Mouse (Mus musculus) retina, embryonic 14.5 days (tissue): ENCODE data around the gene Nrg4.

Experiments used
- DNase-seq: peaks from one replicate; pipeline ENCODE4 v3.0.0-alpha.2; 2015; ENCODE audit warnings: low spot score

Nrg4 gene

DNA sequence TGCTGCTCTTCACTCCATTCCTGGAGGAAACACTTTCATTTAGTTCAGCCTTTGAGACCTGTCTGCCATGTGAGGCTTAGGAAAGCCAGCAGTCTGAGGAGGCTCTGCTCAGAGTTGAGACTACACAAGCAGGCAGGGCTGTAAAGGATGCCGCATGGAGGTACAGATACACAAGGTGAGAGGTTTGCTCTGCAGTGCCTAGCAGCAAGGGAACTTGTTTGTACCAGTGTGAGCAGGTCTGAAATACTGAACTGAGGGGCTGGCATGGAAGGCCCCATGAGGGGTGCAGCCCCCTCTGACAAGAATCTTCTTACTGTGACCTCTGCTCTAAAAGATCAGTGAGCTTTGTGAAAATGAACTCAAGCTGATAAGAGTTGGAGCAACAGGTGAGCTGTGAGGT, 113.2 kb downstream of the Nrg4 start:
- DNase-seq, result no peak

- DNase-seq, result no peak
Measured at GRCm38 (mm10) chr9:55211611-55212010, 115.0 kb downstream of the Nrg4 start.

DNA sequence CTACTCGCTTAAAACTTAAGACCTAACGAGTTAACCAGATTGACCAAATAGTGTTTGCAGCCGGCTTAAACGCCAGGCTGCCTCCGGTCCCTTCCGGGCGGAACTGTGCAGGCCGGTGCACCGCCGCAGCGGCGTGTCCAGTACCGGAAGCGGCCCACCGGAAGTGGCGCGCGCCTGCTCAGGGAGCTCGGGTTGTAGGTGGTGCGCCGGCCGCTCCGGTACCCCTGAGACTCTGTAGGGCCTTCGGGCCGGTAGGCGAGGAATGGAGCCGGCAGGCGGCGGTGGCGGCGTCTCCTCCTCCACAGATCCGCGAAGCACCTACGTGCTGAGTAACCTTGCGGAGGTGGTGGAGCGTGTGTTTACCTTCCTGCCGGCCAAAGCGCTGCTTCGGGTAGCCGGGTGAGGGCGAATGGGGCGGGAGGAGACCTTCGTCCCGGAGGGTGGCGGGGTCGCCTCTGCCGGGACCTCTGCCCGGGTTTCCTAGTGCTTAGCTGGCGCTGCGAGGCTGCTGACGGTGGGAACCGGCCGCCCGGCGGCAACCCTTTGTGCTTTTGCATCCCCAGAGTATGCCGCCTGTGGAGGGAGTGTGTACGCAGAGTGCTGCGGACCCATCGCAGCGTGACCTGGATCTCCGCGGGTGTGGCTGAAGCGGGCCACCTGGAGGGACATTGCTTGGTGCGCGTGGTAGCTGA, 117.7 kb downstream of the Nrg4 start, which contains the start of gene Fbxo22:
Gene Fbxo22, plus strand, starts transcription at position 136 of the 692 bp plus-strand sequence.
- peak; percentile 90 for DNase-seq

GRCm38 (mm10) chr9:55208458-55208789, 118.2 kb downstream of the Nrg4 start:
- DNase-seq, result no peak

GRCm38 (mm10) chr9:55199348-55199747, 127.3 kb downstream of the Nrg4 start:
- DNase-seq, result peak; percentile 36

DNA sequence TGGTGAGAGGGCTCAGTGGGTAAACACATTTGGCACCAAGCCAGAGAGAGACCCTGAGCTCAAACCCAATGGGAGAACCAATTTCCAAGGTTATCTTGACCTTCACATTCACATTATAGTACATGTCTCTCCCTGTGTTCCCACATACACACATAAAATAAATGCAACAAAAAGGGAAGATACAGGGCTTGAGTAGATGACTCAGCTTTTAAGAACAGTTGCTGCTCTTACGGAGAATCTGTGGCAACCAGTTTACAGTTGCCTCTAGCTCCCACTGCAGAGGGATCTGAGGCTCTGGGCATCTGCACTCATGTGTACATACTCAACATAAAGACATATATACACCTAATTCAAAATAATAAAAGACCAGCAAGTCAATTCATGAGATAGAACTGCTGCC, 128.4 kb downstream of the Nrg4 start:
- no peak for DNase-seq

- no peak for DNase-seq
Measured at GRCm38 (mm10) chr9:55195876-55196275, 130.8 kb downstream of the Nrg4 start.

GRCm38 (mm10) chr9:55174235-55174634, 152.4 kb downstream of the Nrg4 start:
- no peak for DNase-seq

DNA sequence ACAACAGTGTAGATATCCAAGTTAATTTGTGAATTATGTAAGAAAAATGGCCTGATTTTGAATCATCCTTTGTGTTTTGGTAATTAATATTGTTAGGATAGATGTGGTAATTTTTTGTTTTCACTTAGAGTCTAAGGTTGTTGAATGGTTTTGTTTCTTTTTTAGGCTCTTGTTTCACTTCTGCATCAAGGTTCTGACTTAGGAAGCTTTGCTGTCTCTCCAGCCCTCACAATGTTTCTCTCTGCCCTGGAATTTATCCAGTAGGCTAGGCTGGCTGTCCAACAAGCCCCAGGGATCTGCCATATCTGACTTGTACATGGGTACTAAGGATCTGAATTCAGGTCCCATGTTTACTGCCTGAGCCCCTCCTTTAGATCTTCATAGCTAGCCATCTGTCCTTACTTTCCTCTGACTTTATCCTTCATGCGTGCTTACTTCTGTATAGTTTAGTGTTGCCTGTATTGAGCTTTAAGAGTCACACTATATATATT, 154.4 kb downstream of the Nrg4 start:
- DNase-seq, result no peak

DNA sequence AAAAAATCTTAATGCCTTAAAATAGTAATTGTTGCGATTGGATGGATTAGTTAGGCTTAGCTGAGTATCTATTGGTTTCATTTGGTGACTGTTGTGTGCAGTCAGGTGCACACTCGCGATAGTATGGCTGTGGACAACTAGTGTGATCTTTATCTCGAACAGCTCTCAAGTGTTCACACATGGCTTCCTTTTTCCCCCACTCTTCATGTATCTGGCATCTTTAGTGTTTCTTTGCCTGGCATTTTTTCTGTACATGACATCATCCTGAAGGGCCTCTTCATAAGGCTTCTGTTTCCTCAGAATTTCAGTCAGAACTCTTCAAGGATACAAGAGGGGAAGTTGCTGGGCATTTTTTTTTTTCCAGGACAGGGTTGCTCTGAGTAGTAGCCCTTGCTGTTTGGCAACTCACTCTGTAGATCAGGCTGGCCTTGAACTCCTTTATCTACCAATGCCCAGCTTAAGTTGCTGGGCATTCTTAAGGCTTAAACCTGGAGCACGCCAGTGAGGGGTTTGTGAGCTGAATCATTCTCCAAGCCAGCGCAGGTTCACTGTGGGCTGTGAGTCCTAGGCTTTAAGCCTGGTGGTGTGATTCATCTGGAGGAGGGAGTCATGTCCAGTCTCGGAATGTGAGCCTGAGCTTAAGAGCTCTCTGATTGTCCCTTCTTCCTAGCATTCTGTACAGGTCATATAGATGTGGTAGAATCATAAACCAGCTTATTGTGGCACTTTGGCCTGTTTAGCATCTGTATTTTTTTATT, 155.8 kb downstream of the Nrg4 start:
- no peak for DNase-seq
